Mouse (Mus musculus): ENCODE data around the gene Fam126a.

Gene Fam126a

DNA sequence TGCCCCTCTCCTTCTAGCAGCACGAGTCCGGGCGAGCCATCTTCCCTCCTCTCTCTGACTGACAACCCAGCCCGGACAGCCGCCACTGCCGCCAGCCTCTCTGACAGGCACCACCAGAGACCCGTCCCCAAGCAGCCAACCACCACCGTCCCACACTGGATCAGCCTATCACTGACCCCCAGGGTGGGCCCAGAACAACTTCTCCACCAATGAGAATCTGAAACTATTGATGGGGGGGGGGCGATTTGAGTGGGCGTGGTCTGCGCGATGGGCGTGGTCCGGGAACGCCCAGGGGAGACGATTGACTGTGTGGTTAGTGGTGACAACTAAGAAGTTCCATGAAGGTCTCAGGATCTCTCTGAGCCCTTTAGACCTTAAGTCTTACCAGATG is at the start of gene Fam126a:
TSS of gene Fam126a (minus strand) at position 112 of the 391 bp plus-strand sequence.
- peak; percentile 92 to 95 for DNase-seq

- DNase-seq: no peak
Measured at GRCm38 (mm10) chr5:24078420-24079179, 48.1 kb upstream of the Fam126a start.

DNA sequence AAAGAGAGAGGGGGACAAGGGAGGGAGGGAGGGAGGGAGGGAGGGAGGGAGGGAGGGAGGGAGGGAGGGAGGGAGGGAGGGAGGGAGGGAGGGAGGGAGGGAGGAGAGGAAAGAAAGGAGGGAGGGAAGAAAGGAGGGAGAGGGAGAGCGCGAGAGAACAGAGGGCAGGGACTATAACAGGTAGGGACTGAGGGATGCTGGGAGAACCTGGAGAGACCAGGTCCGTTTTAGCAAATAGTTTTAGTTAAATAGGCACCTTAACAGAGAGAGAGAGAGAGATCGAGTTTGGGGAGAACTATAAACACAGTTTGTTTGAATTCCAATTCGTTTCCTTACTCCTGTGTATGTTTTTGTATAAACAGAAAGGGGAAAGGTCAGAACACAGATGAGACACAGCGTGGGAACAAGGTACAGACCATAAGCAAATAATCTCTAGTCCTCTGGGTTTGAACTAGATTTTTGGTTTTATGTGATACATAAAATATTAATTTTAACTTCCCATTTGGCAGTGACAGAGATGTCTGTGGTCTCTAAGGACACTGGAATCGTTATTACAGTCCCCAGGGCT is 47.3 kb upstream of the Fam126a start:
- no peak for DNase-seq

- DNase-seq: peak; percentile 72 to 80
Measured at GRCm38 (mm10) chr5:24076986-24077718, 46.7 kb upstream of the Fam126a start.

- DNase-seq: no peak
Measured at GRCm38 (mm10) chr5:24072031-24072430, 41.5 kb upstream of the Fam126a start.

DNA sequence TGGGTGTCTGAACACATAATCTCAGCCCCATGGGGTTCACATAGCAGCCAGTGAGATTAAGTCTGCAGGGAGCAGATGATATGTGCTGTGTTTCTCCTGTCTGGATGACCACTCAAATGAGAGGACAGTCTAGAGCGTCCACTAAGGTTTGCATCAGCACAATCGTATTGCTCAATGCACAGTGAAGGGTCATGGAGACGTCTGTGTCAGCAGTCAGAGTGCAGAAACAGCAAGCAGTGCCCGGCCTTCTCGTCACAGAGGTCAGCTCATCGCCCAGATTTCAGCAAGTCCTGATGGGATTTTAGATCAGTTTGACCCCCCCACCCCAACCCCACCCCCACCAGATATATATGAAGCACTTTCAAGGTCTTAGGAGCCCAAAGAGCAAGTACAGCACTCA is 38.5 kb upstream of the Fam126a start:
- DNase-seq: no peak

DNA sequence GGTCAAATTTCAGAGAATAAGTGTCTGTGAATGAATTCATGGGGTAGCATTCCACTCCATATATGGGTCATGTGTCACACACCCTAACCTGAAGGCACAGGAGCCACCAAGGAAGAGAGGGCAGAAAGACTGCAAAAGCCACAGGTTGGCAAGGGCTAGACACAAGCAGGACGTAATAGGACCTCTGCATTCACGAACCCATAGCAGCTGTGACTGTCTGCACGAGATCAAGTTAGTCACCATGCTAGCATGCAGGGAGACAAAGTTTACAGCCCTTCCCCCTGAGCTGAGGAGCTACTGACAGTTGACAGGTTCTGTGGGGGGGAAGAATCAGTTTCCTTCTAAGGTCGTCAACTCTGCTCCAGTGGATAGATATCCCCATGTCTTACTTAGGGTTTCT is 33.1 kb upstream of the Fam126a start:
- DNase-seq: no peak

- no peak for DNase-seq
Measured at GRCm38 (mm10) chr5:24063034-24063433, 32.5 kb upstream of the Fam126a start.

GRCm38 (mm10) chr5:24060949-24061348 is 30.5 kb upstream of the Fam126a start:
- DNase-seq: no peak

- peak in 1 of 2 experiments; percentile 13 for DNase-seq
Measured at GRCm38 (mm10) chr5:24057592-24057991, 27.1 kb upstream of the Fam126a start.

GRCm38 (mm10) chr5:24056865-24057264 is 26.4 kb upstream of the Fam126a start:
- DNase-seq: no peak

GRCm38 (mm10) chr5:24054382-24054781 is 23.9 kb upstream of the Fam126a start:
- no peak for DNase-seq

GRCm38 (mm10) chr5:24053245-24054190 is 23.0 kb upstream of the Fam126a start:
- peak in 1 of 2 experiments; percentile 8 for DNase-seq

GRCm38 (mm10) chr5:24051755-24052675 is 21.5 kb upstream of the Fam126a start:
- DNase-seq: no peak

- no peak for DNase-seq
Measured at GRCm38 (mm10) chr5:24047821-24048220, 17.3 kb upstream of the Fam126a start.

GRCm38 (mm10) chr5:24047001-24047400 is 16.5 kb upstream of the Fam126a start:
- DNase-seq: no peak

DNA sequence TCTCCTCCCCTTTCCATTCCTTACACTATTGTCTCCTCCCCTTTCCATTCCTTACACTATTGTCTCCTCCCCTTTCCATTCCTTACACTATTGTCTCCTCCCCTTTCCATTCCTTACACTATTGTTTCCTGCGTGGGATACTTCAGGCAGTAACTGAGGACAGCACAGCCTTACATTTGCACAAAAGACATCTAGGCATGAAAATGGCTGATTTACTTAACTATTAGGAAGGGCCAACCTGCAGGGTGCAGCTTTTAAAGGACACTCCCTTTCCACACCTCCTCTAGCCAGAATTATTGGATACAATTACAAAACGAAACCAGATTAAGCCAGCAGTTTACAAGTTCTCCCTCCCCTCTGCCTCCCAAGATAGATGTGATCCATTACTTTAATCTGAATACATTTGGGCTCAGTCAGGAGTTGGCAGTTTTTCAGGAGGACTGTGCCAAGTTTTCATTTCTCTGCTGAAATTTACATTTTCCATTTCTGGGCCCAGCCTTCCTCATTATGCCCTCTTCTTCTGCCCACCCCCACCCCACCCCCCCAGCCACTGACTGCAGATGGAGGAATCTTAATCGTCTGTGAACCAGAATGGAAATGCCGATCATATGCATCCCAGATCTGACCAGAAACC is 15.6 kb upstream of the Fam126a start:
- DNase-seq: no peak

GRCm38 (mm10) chr5:24044387-24044786 is 13.9 kb upstream of the Fam126a start:
- DNase-seq: no peak

DNA sequence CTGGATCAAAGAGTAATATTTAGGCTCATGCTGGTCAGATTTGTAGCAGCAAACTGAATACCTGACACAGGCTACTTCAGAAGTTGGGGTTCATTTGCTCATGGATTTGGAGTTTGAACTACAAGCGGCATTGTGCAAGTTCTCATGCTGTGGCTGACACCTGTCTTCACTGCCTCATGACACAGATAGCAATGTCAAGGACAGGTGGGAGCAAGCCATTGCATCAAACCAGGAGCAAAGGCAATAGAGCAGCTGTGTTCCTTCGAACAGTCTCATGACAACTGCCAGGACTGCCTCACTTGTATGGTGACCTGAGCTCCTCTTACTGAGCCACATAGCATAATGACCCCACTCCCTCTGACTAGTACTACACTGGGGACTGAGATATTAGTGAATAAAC is 12.9 kb upstream of the Fam126a start:
- no peak for DNase-seq

- no peak for DNase-seq
Measured at GRCm38 (mm10) chr5:24041341-24041852, 10.9 kb upstream of the Fam126a start.

GRCm38 (mm10) chr5:24040601-24041000 is 10.1 kb upstream of the Fam126a start:
- DNase-seq: no peak
